Mouse (Mus musculus): ENCODE data around the gene Ahnak2.
"Not testable (repeated sequence)": the region's sequence is repeated elsewhere in the genome, so short reads cannot be mapped to it uniquely, and the experiment has no call there.

Gene Ahnak2

GRCm38 (mm10) chr12:112821216-112821615 lies 18.8 kb upstream of the Ahnak2 start:
- DNase-seq (ENCODE audit: low spot score), result no peak

- DNase-seq (ENCODE audit: low spot score), result no peak
Observed at GRCm38 (mm10) chr12:112820401-112820999, 18.0 kb upstream of the Ahnak2 start.

- no peak for DNase-seq (ENCODE audit: low spot score)
Observed at GRCm38 (mm10) chr12:112819057-112819662, 16.7 kb upstream of the Ahnak2 start.

- not testable (repeated sequence) for DNase-seq (ENCODE audit: low spot score)
Observed at GRCm38 (mm10) chr12:112816866-112817265, 14.4 kb upstream of the Ahnak2 start.

GRCm38 (mm10) chr12:112816294-112816693 lies 13.8 kb upstream of the Ahnak2 start:
- no peak for DNase-seq (ENCODE audit: low spot score)

GRCm38 (mm10) chr12:112814682-112815470 lies 12.4 kb upstream of the Ahnak2 start:
- DNase-seq (ENCODE audit: low spot score), result no peak

- DNase-seq (ENCODE audit: low spot score), result no peak
Observed at GRCm38 (mm10) chr12:112813370-112813769, 10.9 kb upstream of the Ahnak2 start.

GRCm38 (mm10) chr12:112810092-112810885 lies 7.8 kb upstream of the Ahnak2 start:
- DNase-seq (ENCODE audit: low spot score), result no peak

- DNase-seq (ENCODE audit: low spot score), result no peak
Observed at GRCm38 (mm10) chr12:112809641-112810040, 7.2 kb upstream of the Ahnak2 start.

- DNase-seq (ENCODE audit: low spot score), result peak; percentile 92
Observed at GRCm38 (mm10) chr12:112808587-112809364, 6.3 kb upstream of the Ahnak2 start, which contains the start of gene Clba1. Gene Clba1 (plus strand): TSS chr12:112808937.

GRCm38 (mm10) chr12:112808212-112808586 lies 5.7 kb upstream of the Ahnak2 start:
- DNase-seq (ENCODE audit: low spot score), result no peak

- DNase-seq (ENCODE audit: low spot score), result no peak
Observed at GRCm38 (mm10) chr12:112807796-112808195, 5.3 kb upstream of the Ahnak2 start.

GRCm38 (mm10) chr12:112806044-112806443 lies 3.6 kb upstream of the Ahnak2 start:
- no peak for DNase-seq (ENCODE audit: low spot score)

GRCm38 (mm10) chr12:112804046-112804445 lies 1.6 kb upstream of the Ahnak2 start:
- DNase-seq (ENCODE audit: low spot score), result no peak

GRCm38 (mm10) chr12:112802917-112803316 lies 460 bp upstream of the Ahnak2 start:
- DNase-seq (ENCODE audit: low spot score), result no peak

- DNase-seq (ENCODE audit: low spot score), result peak; percentile 56
Observed at GRCm38 (mm10) chr12:112800476-112800875, 2.0 kb downstream of the Ahnak2 start.

- no peak for DNase-seq (ENCODE audit: low spot score)
Observed at GRCm38 (mm10) chr12:112799237-112799970, 3.1 kb downstream of the Ahnak2 start.

GRCm38 (mm10) chr12:112798716-112799115 lies 3.7 kb downstream of the Ahnak2 start:
- no peak for DNase-seq (ENCODE audit: low spot score)

GRCm38 (mm10) chr12:112798332-112798681 lies 4.2 kb downstream of the Ahnak2 start:
- DNase-seq (ENCODE audit: low spot score), result no peak

- no peak for DNase-seq (ENCODE audit: low spot score)
Observed at GRCm38 (mm10) chr12:112797672-112798331, 4.7 kb downstream of the Ahnak2 start.

All from ovary, postnatal 36 days (tissue).